Mouse (Mus musculus) bone marrow, adult 2 months (tissue): ENCODE measurements at regions not wholly inside any gene's neighbourhood (a gene's known extent, or its start where the extent isn't known, plus 50 kb on each side); places are given as distances from the start of the nearest gene placed in this dataset.

Experiments used
- CTCF ChIP-seq: fragments of 200-500 bp; IDR thresholded peaks from 2 replicates; pipeline ENCODE4 v1.5.1; 2011; ENCODE audit warnings: low read length, control low read depth; ENCODE audit not compliant: control insufficient read depth, insufficient read depth
- POLR2A ChIP-seq: fragments of 200-500 bp; IDR thresholded peaks from 2 replicates; pipeline ENCODE4 v1.6.1; 2011; ENCODE audit warnings: low read depth, mild to moderate bottlenecking, control low read depth, low read length, borderline replicate concordance; ENCODE audit not compliant: control insufficient read depth

DNA sequence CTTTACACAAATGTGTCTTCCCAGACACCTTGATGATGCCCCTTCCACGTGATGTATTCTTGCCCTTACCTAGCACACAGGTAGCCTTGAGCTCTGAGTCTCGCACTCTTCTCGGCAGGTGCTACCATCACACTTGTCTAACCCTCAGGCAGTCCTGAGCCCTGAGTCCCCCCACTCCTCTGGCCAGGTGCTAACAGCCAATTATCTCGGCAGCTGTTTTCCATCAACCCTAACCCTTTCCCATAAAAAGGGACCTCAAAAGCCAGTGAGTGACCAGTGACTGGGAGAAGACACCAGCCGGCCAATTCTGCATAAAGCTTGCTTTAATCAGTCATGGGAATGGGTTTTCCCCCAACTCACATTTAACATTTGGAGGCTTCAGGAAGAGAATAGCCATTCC is 133.4 kb upstream of the Syt13 start:
- TF ChIP-seq CTCF, result no peak
- no peak for TF ChIP-seq POLR2A
